Mouse (Mus musculus): ENCODE data around the gene Slc9b1.
A peak's percentile ranks its signal among the peaks of the same experiment; 100 is the strongest.

Gene Slc9b1

GRCm38 (mm10) chr3:135347739-135348264 is at the start of gene Slc9b1:
Gene Slc9b1 (plus strand): TSS chr3:135348029.
- no peak for DNase-seq

- no peak for DNase-seq
Measured at GRCm38 (mm10) chr3:135298560-135298959, 49.3 kb upstream of the Slc9b1 start.

DNA sequence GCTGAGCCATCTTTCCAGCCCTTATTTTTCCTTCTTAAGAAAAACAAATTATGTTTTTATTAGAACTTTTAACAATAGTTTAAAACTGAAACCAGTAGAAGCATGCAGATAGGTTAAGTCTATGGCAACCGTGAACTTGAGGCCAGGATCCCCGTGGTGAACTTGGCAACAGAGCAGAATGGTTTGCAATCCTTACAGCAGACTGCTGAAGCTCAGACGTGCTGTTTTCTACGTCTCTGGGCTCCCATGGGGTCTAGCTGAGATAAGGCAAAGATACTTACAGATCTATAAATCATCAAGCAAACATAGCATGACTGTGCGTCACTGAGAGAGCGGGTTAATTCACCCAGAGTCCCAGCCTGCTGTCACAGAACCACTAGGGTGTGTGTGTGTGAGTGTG is 47.7 kb upstream of the Slc9b1 start:
- DNase-seq: no peak

DNA sequence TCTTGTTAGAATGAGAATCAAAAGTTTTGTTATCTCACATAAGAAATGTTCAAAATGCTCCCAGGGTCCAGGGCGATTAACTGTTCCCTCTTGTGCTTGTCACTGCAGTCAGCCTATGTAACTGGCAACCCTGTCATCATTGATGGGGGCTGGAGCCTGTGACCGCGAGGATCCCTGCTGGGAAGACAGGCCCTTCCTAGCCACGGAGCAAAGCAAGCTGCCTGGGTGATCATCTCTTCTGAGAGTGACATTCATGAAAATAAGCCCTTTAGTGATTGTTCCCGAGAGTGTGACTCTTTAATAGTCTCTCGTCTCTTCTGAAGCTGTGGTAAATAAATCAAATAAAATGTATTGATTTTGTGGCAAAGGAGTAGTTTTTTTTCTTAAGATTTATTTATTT is 43.8 kb upstream of the Slc9b1 start:
- DNase-seq: no peak

DNA sequence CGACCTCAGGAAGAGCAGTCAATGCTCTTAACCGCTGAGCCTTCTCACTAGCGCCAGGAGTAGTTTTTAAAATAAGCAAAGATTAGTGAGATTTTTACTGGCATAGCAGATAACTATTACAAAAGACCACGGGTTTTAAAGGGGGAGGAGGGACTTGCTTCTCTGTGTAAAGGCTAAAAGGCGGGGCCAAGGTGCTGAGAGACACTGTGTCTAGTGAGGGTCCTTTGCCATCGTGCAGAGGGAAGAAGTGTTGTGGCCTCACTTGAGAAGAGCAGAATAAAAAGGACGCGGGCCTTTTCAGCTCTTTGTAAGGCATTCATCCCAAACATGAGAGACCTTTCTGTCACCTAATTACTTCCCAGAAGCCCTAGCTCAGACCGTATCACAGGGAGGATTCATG is 43.3 kb upstream of the Slc9b1 start:
- no peak for DNase-seq

GRCm38 (mm10) chr3:135307411-135308259 is 40.2 kb upstream of the Slc9b1 start, which contains the start of gene Slc9b2:
Gene Slc9b2 (plus strand): TSS chr3:135307700.
- no peak for DNase-seq

- no peak for DNase-seq
Measured at GRCm38 (mm10) chr3:135312916-135313491, 34.8 kb upstream of the Slc9b1 start.

GRCm38 (mm10) chr3:135313727-135314126 is 34.1 kb upstream of the Slc9b1 start:
- no peak for DNase-seq

GRCm38 (mm10) chr3:135314811-135315210 is 33.0 kb upstream of the Slc9b1 start:
- DNase-seq: no peak

DNA sequence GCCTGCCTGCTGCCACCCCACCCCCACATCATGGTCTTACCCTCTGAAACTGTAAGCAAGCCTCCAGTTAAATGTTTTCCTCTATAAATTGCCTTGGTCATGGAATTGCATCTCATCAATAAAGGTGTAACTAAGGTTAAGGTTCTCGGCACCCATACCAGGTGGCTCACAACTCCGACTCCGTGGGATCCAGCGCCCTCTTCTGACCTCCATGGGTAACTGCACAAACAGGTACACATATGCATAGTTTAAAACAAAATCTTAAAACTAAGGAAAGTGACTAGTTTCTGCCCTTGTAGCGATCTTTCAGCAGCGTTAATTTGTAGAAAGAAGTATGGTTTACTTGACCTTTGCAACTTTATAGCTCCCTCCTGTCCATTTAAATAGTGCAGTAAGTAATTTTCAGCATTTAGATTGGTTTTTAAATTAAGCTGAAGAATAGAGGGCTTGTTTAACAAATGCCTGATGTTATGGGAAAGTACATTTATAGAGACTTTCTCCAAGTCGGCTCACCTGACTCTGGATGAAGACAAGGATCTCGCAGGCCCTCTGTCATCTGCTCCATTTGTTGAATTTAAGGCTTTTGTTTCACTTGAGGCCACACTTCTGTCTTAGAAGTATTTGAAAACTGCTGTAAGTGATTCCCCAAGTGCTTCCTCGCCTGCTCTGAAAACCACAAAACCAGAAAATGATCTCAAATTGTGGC is 32.0 kb upstream of the Slc9b1 start:
- DNase-seq: no peak

- no peak for DNase-seq
Measured at GRCm38 (mm10) chr3:135318331-135318730, 29.5 kb upstream of the Slc9b1 start.

- DNase-seq: no peak
Measured at GRCm38 (mm10) chr3:135324354-135324753, 23.5 kb upstream of the Slc9b1 start.

DNA sequence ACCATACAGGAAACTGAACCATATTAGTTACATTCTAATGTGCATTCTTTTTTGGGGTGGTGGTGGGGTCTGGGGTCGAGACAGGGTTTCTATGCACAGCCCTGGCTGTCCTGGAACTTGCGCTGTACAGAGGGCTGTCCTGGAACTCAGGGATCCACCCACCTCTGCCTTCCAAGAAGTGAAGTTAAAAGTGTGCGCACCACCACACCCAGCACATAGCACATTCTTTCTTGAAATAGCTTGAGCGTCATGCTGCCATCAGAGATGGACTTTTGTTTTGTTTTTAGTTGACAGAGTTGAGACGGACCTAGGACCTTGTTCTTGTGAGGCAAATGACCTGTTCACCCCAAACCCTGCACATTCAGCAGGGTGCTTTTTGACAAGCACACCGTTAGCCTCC is 20.7 kb upstream of the Slc9b1 start:
- no peak for DNase-seq

DNA sequence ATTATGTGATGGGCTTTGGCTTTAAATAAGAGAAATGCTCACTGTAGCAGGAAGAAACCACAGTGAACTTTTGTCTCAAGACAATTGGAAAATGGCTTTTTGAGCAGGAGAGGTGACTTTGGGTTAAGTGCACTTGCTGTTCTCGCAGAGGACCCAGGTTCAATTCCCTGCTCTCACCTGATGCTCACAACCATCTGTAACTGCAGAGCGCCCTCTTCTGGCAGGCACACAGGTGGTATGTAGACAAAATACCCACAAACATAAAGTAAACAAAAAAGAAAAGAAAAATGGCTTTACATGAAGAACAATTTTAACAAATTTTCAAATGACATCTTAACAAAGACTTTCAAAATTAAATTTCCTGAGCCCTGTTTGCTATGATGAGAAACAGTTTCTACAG is 20.2 kb upstream of the Slc9b1 start:
- DNase-seq: no peak

DNA sequence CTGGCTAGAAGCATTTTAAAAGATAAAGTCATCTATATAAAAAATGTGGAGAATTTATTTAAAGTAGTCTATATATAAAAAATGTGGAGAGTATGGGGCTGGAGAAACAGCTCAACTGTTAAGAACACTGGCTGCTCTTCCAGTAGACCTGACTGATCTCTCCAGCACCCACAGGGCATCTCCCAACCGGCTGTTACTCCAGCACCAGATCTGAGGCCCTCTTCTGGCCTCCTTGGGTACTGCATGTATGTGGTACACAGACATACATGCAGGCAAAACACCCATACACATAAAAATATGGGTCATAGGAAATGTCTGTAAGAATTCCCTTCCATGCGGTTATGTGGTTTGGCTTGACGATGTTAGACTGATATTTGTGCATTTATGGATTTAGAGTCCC is 19.3 kb upstream of the Slc9b1 start:
- peak; percentile 4 for DNase-seq

GRCm38 (mm10) chr3:135332691-135333090 is 15.1 kb upstream of the Slc9b1 start:
- no peak for DNase-seq

DNA sequence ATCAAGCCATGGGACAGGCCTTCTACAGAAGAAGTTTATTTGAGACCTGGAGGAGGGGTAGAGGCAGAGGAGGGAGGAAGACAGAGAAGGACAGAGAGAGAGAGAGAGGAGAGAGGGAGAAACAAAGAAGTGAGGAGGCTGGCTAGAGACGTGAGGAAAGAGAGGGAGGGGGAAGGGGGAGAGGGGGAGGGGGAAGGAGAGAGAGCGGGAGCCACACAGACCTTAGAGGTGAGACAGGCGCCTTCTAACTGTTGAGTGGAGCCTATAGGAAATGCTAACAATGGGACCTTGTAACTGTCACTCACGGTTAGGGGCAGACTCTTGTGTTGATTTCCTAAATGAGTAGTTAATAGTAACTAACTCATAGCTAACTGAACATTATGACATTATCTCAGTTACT is 14.1 kb upstream of the Slc9b1 start:
- DNase-seq: no peak

- DNase-seq: no peak
Measured at GRCm38 (mm10) chr3:135349022-135349421, 1.2 kb downstream of the Slc9b1 start.

DNA sequence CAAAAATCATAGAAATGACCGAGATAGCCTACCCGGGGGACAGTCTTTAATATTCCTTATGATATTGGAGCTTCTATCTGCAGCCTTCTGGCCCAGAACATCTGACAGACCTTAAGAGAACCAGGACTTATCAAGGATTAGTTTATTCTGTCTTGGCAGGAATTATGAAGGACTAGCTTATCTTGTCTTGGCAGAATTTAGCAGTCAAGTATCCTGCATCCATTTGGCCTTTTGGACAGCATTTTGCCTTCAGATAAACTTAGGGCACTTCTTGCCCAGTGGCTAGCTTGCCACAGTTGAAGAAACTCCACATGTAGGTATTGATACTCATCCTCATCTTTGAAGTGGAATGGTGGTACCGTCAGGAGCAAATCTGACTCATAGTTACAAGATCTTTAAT is 4.0 kb downstream of the Slc9b1 start:
- no peak for DNase-seq

GRCm38 (mm10) chr3:135357394-135357793 is 9.6 kb downstream of the Slc9b1 start:
- no peak for DNase-seq

DNA sequence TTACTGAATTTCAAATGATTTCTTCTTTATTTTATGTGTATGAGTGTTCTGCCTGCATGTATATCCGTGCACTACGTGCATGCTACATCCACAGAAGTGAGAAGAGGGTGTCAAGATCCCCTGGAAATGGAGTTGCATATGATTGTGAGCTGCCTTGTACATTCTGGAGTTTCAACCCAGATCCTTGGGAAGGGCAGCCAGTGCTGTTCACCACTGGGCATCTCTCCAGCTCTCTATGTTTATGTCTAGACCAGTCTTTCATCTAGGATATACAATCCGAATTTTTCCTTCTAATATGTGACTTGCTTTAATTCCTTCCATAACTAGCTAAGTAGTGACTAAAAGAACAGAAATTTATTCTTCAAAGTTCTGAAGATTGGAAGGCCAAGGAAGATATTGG is 28.0 kb downstream of the Slc9b1 start:
- no peak for DNase-seq

GRCm38 (mm10) chr3:135377445-135377844 is 29.6 kb downstream of the Slc9b1 start:
- no peak for DNase-seq

DNA sequence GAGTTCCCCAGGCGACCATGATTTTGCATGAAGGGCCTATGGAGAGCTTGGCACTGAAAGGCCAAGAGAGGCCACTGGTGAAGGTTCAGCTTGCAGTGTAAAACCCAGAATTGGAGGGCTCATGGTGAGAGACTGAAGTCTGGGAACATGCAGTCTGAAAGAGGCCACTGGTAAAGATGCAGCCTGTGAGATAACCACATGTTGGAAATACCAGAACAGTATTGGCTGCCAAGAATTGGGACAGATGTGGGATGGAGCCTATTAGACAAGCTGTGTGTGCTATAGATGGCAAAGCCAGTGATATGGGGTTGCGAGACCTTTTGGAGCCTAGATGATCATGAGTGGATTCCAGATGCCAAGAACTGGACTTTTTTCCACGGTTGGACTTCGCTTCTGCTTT is 32.0 kb downstream of the Slc9b1 start:
- no peak for DNase-seq

DNA sequence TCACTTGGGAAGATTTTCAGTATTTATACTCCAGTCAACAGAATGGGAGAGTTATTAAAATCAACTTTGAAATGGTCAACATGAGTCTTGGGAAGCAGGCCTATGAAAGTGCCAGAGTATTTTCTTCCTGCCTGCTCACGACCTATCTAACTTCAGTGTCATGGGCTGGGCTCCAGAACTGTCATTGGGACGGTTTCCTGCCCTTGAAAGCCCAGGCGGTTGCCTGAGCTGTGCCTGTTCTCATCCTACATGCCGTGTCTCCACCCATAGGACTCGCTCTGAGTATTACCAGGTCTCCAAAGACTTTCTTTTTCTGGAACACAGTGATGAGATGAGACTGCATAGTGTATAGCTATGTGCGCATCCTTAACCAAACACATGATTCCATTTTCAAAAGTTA is 45.4 kb downstream of the Slc9b1 start:
- no peak for DNase-seq
